Mouse (Mus musculus) embryonic fibroblast, embryonic 13.5 days (primary cell): ENCODE data around the gene Slc16a9.

Source experiments
- CTCF ChIP-seq: IDR thresholded peaks from 2 replicates; pipeline ENCODE4 v1.5.1; 2011; ENCODE audit warnings: mild to moderate bottlenecking, control low read depth, low read length, moderate library complexity, borderline replicate concordance; ENCODE audit not compliant: insufficient read depth
- POLR2A ChIP-seq: IDR thresholded peaks from 2 replicates; pipeline ENCODE4 v1.6.1; 2011; ENCODE audit warnings: low read depth, mild to moderate bottlenecking, control low read depth, low read length, moderate library complexity

DNA sequence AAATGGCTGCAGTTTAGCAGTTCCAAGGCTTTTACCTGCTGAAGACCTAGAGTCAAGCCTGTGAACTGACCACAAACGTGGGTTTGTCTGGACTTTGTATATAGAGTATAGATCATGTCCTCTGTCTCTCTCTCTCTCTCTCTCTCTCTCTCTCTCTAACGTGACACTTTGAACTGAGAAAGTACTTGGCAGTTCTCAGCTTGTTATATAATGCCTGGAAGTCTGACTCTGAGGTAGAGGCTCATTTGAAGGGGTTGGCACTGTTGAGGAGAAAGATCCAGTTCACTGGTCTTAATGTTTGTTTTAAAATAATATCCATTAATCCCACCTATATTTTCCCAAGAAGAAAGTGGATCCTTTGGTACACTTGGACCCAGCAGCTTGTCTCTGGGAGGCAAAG lies 7.0 kb upstream of the Slc16a9 start:
- TF ChIP-seq POLR2A (no peak), CTCF (no peak)
